Mouse (Mus musculus): Measurements from ENCODE around the gene Haus5.
A peak's percentile ranks its signal among the peaks of the same experiment; 100 is the strongest.

Haus5 gene

GRCm38 (mm10) chr7:30664529-30665200 is at the start of gene Haus5:
Gene Haus5, minus strand, starts transcription at chr7:30664994.
- DNase-seq, result peak; percentile 96

DNA sequence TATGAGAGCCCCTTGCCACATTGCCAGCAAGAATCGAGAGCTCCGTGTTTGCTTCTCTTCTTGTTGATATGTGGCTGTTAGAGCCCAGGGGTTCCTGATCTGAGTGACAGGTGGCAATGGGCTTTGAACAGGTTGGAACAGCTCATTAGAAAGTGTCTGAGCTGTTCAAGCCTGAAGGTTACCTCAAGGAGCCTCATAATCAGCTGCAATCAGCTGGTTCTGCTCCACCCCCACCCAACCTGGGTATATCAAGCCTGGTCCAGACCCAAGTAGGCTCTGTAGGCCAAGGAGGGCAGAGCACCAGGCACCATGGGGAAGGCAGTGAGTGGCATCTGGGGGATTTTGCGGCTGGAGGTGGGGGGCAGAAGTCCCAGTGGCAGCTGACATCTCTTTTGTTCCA is 47.1 kb upstream of the Haus5 start, which contains the start of gene Atp4a:
TSS of gene Atp4a (plus strand) at position 268 of the 400 bp plus-strand sequence.
- DNase-seq, result no peak

DNA sequence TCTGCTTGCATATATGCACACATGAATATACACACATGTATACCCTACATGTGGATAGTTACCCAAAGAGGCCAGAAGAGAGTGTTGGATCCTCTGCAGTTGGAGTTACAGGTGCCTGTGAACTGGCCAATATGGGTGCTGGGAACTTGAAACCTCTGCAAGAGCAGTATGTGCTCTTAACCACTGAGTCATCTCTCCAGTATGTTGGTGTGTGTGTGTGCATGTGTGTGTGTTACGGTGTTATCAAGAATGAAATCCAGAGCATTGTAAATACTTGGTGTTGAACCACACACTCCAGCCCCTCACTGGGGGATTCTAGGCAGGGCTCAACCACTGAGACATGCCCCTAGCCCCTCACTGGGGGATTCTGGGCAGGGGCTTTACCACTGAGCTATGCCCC is 42.6 kb upstream of the Haus5 start:
- DNase-seq, result no peak

- no peak for DNase-seq
Observed at GRCm38 (mm10) chr7:30706214-30706882, 41.6 kb upstream of the Haus5 start.

- peak; percentile 19 for DNase-seq
Observed at GRCm38 (mm10) chr7:30698589-30698988, 33.8 kb upstream of the Haus5 start, which contains the start of gene 2200002J24Rik. Gene 2200002J24Rik, plus strand, starts transcription at chr7:30698926.

GRCm38 (mm10) chr7:30698101-30698500 is 33.3 kb upstream of the Haus5 start:
- DNase-seq, result peak; percentile 25

GRCm38 (mm10) chr7:30688325-30688724 is 23.5 kb upstream of the Haus5 start:
- no peak for DNase-seq

GRCm38 (mm10) chr7:30683425-30683824 is 18.6 kb upstream of the Haus5 start:
- no peak for DNase-seq

DNA sequence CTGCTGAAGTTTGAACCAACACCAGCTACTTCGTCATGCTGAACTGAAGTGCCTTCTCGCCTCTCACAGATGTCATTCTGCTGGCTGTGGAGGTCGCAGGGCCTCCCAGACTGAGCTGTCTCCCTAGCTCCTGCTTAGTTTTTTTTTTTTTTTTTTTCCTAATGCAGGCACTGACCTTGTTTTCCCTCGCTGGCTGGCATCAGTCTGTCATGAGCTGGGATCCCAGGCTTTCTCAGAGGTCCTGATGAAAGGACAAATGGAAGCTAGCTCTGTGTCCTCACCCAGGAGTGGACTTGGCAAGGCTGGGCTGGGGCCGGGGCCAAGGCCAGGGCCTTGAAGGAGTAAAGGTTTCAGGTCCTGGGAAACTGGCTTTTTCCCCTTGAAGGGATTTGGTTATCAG is 17.1 kb upstream of the Haus5 start:
- no peak for DNase-seq

GRCm38 (mm10) chr7:30678263-30678975 is 13.6 kb upstream of the Haus5 start:
- no peak for DNase-seq

DNA sequence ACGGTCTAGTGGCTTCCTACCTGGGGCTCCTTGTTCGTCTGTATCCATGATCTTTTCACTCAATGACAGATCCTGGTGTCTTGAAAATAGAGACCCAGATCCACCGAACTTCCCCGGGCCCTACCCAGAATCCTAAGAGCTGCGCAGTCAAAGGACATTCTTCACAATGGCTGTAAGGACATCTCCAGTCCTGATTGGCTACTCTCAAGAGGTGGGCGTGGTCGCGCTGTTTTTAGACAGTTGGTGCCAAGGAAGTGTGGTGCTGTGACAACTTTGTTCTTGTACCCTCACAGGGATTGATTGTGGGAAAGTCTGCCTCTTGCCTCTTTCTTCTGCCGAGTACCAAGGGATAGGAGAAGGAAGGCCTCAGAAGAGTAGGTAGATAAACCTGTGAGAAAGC is 6.7 kb upstream of the Haus5 start, which contains the start of gene Pmis2:
TSS of gene Pmis2 (minus strand) at position 126 of the 400 bp plus-strand sequence.
- no peak for DNase-seq

DNA sequence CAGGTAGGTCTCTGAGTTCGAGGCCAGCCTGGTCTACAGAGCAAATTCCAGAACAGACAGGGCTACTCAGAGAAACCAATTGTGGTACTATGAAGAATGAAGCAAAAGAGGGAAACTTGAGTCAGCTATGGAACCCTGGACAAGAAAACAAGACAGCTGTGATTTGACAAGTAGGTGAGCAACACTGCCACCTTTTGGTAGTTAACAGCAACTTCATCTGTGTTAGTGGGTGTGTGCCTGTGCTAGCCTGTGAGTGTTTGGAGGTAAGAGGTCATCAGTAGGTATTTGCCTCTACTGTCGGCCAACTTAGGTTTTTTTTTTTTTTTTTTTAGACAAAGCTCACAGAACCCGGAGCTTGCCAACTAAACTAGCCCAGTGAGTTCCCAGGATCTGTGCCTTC is 4.4 kb upstream of the Haus5 start:
- DNase-seq, result peak; percentile 21

- DNase-seq, result peak; percentile 4
Observed at GRCm38 (mm10) chr7:30665321-30665720, 527 bp upstream of the Haus5 start.

- DNase-seq, result peak; percentile 100
Observed at GRCm38 (mm10) chr7:30649591-30650540, 14.9 kb downstream of the Haus5 start, which contains the start of gene Rbm42. Gene Rbm42, minus strand, starts transcription at chr7:30650317.

DNA sequence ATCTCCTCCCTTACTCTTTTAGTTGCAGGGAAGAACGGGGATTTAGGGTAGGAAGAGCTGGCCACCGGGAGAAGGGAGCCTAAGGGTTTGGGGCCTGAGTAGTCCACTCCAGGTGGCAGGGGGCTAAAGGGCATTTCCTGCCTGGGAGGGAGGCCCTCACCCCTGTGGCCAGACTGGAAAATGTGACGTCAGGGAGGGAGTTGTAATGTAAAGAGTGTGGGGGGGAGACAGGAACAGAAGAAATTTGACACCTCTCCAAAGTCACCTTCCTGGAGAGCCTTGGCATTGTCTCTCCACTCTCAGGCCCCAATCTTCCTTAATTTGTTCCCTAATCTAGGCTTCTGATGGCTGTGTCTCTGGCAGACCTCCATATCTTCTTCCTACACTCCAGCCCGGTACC is 25.7 kb downstream of the Haus5 start:
- no peak for DNase-seq

- no peak for DNase-seq
Observed at GRCm38 (mm10) chr7:30636395-30636794, 28.4 kb downstream of the Haus5 start.

- no peak for DNase-seq
Observed at GRCm38 (mm10) chr7:30635752-30636151, 29.0 kb downstream of the Haus5 start, which contains the start of gene Etv2. Gene Etv2, minus strand, starts transcription at chr7:30635852.

DNA sequence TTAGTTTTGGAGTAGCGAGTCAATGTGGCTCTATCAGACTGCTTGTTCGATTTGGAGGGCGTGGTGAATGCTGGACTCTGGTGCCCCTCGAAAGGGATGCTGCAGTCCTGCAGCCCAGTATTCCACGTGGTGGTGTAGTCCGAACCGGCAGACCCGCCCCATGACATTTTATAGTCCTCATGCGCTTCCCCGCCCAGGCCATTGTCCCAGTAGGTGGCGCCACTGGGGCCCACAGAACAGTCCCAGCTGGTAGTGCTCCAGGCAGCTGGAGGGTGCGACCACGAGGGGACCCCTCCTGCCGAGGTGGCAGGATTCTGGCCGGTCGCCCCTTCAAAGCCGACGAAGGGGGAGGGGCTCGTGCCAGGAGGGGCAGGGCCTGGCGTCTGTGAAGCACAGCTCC is 30.2 kb downstream of the Haus5 start:
- DNase-seq, result peak; percentile 50

DNA sequence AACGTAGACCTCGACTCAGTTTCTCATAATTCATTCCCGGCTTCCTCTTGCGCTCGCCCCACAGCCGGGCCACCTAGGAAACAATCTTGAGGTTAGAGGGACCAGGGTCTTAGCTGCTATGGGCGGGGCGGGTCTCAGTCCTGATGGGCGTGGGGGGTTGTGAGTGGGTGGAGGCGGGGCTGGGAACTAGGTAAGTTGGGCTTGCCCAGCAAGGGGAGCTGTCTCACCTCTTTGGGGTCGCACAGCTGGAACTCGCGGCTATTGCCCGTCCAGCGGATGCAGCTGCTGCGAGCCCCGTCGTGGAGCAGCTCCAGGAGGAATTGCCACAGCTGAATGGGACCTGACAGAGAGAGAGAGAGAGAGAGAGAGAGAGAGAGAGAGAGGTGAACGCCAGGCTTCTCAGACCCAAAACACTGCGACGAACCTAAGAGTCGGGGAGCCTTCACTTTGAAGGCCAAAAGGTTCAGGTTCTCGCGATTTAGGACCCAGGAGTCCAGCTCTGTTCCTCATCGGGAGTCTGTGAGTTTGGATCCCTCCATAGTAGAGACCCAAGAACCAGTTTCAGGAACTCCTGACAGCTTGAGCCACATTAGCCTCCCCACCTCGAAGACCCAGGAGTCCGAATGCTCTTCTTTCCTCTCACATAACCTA is 30.9 kb downstream of the Haus5 start:
- DNase-seq, result no peak

DNA sequence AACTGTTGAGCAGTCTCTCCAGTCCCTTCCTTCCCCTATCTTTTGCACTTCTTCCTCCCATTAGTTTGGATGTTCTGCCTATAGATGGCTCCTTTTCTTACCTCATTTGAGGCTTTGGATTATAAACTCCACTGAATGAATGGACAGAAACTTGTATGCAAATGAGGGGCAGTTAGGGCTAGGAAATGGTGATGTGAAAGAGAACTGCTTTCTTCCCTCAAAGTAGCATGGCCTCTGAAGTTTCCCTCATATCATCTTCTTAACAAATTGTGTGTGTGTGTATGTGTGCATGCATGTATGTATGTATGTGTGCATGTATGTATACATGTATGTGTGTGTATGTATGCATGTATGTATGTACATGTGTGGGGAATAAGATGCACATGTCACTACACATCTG is 35.8 kb downstream of the Haus5 start:
- DNase-seq, result no peak

DNA sequence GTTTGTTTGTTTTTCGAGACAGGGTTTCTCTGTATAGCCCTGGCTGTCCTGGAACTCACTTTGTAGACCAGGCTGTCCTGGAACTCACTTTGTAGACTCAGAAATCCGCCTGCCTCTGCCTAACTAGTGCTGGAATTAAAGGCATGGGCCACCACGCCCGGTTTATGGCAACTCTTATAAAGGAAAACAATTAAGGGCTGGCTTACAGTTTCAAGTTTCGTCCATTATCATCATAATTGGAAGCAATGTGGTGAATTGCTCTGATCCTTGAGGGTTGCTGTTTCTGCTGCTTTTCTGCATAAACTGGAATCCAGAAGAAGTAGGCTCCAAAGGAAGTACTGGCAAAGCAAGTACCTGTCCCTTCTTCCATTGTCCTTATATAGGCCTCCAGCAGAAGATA is 38.1 kb downstream of the Haus5 start:
- DNase-seq, result no peak

Measured in lung, postnatal 36 days (tissue).